Mouse (Mus musculus) bone marrow, adult 2 months (tissue): ENCODE measurements at regions not wholly inside any gene's neighbourhood (a gene's known extent, or its start where the extent isn't known, plus 50 kb on each side); places are given as distances from the start of the nearest gene placed in this dataset.

ENCODE experiments used
- CTCF ChIP-seq: fragments of 200-500 bp; IDR thresholded peaks from 2 replicates; pipeline ENCODE4 v1.5.1; 2011; ENCODE audit warnings: low read length, control low read depth; ENCODE audit not compliant: control insufficient read depth, insufficient read depth
- POLR2A ChIP-seq: fragments of 200-500 bp; IDR thresholded peaks from 2 replicates; pipeline ENCODE4 v1.6.1; 2011; ENCODE audit warnings: low read depth, mild to moderate bottlenecking, control low read depth, low read length, borderline replicate concordance; ENCODE audit not compliant: control insufficient read depth

- no peak for TF ChIP-seq POLR2A
- TF ChIP-seq CTCF, result no peak
These were observed 118.5 kb downstream of the Phlda1 start for GRCm38 (mm10) chr10:111624624-111625023.
